Mouse (Mus musculus): ENCODE data around the gene Rgr. TPM values are rescaled to one million over a fixed set of nuclear protein-coding genes. Genes with fewer than 3 reads are reported as not detected.
"Not testable (repeated sequence)": the region's sequence is repeated elsewhere in the genome, so short reads cannot be mapped to it uniquely, and the experiment has no call there.

The Rgr gene
- polyA plus RNA-seq, 1 experiment from 2014 or later, result not detected

DNA sequence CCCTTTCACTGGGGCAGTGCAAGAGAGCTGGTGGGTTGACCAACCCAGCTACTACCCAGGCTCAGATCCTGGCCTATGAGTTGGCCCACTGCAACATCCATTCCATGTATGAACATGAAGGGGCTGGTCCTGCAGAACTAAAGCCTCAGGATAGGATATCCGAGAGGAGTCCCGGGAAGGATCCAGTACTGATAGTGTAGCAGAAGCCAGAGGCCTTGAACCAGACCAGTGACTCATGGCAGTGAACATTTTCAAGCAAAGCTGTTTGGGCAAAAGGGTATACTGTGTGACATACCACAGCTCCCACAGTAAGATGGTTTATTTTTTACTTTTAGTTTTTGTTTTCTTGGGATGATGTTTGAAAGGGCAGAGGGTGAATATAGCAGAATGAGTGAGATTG is 39.1 kb downstream of the Rgr start:
- Histone ChIP-seq H3K9ac (ENCODE audit: low read length) (no peak overlapping the region), H3K27me3 (ENCODE audit: control insufficient read depth, insufficient read depth, low read length) (no peaks in the 10 kb centered on the region), H3K4me1 (ENCODE audit: control insufficient read depth, insufficient read depth, low read length) (no peaks in the 10 kb centered on the region), H3K36me3 (ENCODE audit: control insufficient read depth, insufficient read depth) (no peaks in the 10 kb centered on the region), H3K27ac (ENCODE audit: low read length) (no peak overlapping the region), H3K4me3 (ENCODE audit: low read length) (no peak overlapping the region), H3K4me2 (ENCODE audit: low read depth, low read length) (no peak overlapping the region), H3K9me3 (replicated peaks; ENCODE audit: control insufficient read depth, low read length) (no peaks in the 10 kb centered on the region)
- no peak for ATAC-seq (replicated peaks; ENCODE audit: extremely low read depth, insufficient read depth, low FRiP score)
- WGBS, result 62% methylated on average over 2 of the region's 2 CpGs

DNA sequence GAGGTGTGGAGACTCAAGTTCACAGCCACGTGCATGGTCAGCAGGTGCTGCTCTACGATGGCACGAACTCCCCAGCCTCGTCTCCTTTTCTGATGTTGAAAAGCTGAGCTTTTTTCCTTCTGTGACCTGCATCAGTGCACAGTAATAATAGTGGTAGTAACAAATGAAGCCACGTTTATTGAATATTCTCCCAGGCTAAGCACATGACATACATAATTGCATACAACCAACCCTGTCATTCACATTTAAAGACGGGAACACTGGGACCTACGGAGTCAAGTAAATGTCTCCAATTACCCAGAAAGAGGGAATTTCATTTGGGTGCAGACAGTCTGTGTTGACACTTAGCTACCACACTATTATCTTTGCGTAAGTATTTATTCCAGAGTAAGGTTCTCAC is 42.3 kb downstream of the Rgr start:
- no peaks in the 10 kb centered on the region for H3K4me1 ChIP-seq (ENCODE audit: control insufficient read depth, insufficient read depth, low read length)
- H3K9ac ChIP-seq (ENCODE audit: low read length), result no peak overlapping the region
- no peaks in the 10 kb centered on the region for H3K27me3 ChIP-seq (ENCODE audit: control insufficient read depth, insufficient read depth, low read length)
- H3K4me3 ChIP-seq (ENCODE audit: low read length), result no peak overlapping the region
- H3K27ac ChIP-seq (ENCODE audit: low read length), result no peak overlapping the region
- H3K4me2 ChIP-seq (ENCODE audit: low read depth, low read length), result no peak overlapping the region
- 73% methylated on average over 8 of the region's 8 CpGs for WGBS
- H3K36me3 ChIP-seq (ENCODE audit: control insufficient read depth, insufficient read depth), result no peaks in the 10 kb centered on the region
- H3K9me3 ChIP-seq (replicated peaks; ENCODE audit: control insufficient read depth, low read length), result no peaks in the 10 kb centered on the region
- ATAC-seq (replicated peaks; ENCODE audit: extremely low read depth, insufficient read depth, low FRiP score), result no peak

DNA sequence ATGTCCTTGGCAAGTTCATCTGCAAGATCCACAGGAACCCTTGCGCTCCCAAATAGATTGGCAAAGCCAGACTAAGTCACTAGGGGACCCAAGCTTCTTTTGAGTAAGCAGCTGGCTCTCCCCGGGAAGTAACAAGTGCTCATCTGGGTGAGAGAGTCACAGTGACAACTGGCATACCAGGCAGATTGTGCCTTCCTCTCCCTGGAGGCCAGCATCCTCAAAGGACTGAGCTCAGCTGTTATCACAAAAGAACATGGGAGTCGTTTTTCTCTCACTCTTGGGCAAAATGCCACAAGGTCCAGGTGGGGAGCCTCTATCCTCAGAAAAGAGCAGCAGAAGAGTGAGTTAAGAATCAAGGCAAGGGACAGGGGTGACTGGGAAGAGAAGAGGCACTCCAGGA is 42.9 kb downstream of the Rgr start:
- H3K36me3 ChIP-seq (ENCODE audit: control insufficient read depth, insufficient read depth), result no peaks in the 10 kb centered on the region
- H3K27me3 ChIP-seq (ENCODE audit: control insufficient read depth, insufficient read depth, low read length), result no peaks in the 10 kb centered on the region
- H3K9me3 ChIP-seq (replicated peaks; ENCODE audit: control insufficient read depth, low read length), result no peaks in the 10 kb centered on the region
- H3K27ac ChIP-seq (ENCODE audit: low read length), result no peak overlapping the region
- no peak overlapping the region for H3K9ac ChIP-seq (ENCODE audit: low read length)
- no peak overlapping the region for H3K4me2 ChIP-seq (ENCODE audit: low read depth, low read length)
- H3K4me1 ChIP-seq (ENCODE audit: control insufficient read depth, insufficient read depth, low read length), result no peaks in the 10 kb centered on the region
- ATAC-seq (replicated peaks; ENCODE audit: extremely low read depth, insufficient read depth, low FRiP score), result no peak
- 8% methylated on average over 3 of the region's 3 CpGs for WGBS
- H3K4me3 ChIP-seq (ENCODE audit: low read length), result no peak overlapping the region

- no peak overlapping the region for H3K9ac ChIP-seq (ENCODE audit: low read length)
- no peak overlapping the region for H3K27ac ChIP-seq (ENCODE audit: low read length)
- H3K4me1 ChIP-seq (ENCODE audit: control insufficient read depth, insufficient read depth, low read length), result no peaks in the 10 kb centered on the region
- H3K4me3 ChIP-seq (ENCODE audit: low read length), result no peak overlapping the region
- ATAC-seq (replicated peaks; ENCODE audit: extremely low read depth, insufficient read depth, low FRiP score), result no peak
- H3K27me3 ChIP-seq (ENCODE audit: control insufficient read depth, insufficient read depth, low read length), result no peaks in the 10 kb centered on the region
- H3K4me2 ChIP-seq (ENCODE audit: low read depth, low read length), result no peak overlapping the region
- H3K9me3 ChIP-seq (replicated peaks; ENCODE audit: control insufficient read depth, low read length), result no peaks in the 10 kb centered on the region
- no peaks in the 10 kb centered on the region for H3K36me3 ChIP-seq (ENCODE audit: control insufficient read depth, insufficient read depth)
- 67% methylated on average over 8 of the region's 8 CpGs for WGBS
These were observed 45.2 kb downstream of the Rgr start for GRCm38 (mm10) chr14:37003431-37004095.

DNA sequence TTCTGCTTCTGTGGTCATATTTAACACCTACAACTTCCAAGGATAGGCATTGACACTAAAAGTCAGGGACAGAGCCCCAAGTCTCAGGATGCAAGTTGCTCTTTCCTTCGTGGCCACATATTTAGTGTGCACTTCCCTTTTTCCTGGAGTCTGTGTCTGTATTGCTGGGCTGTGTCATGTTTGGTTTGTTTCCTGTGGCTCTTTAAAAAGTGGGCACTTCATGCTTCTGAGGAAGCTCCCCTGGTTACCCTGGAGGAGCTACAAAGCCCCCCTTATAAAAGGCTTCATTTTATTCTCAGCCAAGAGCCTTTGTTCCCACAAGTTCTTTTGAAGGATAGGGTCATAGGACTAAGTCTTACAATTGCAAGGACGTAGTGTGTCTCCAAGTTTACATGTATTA is 45.9 kb downstream of the Rgr start:
- no peak overlapping the region for H3K4me3 ChIP-seq (ENCODE audit: low read length)
- no peak overlapping the region for H3K27ac ChIP-seq (ENCODE audit: low read length)
- no peaks in the 10 kb centered on the region for H3K27me3 ChIP-seq (ENCODE audit: control insufficient read depth, insufficient read depth, low read length)
- H3K9ac ChIP-seq (ENCODE audit: low read length), result no peak overlapping the region
- no peaks in the 10 kb centered on the region for H3K9me3 ChIP-seq (replicated peaks; ENCODE audit: control insufficient read depth, low read length)
- H3K36me3 ChIP-seq (ENCODE audit: control insufficient read depth, insufficient read depth), result no peaks in the 10 kb centered on the region
- H3K4me1 ChIP-seq (ENCODE audit: control insufficient read depth, insufficient read depth, low read length), result no peaks in the 10 kb centered on the region
- ATAC-seq (replicated peaks; ENCODE audit: extremely low read depth, insufficient read depth, low FRiP score), result no peak
- H3K4me2 ChIP-seq (ENCODE audit: low read depth, low read length), result no peak overlapping the region
- WGBS, result 60% methylated on average over 2 of the region's 2 CpGs

DNA sequence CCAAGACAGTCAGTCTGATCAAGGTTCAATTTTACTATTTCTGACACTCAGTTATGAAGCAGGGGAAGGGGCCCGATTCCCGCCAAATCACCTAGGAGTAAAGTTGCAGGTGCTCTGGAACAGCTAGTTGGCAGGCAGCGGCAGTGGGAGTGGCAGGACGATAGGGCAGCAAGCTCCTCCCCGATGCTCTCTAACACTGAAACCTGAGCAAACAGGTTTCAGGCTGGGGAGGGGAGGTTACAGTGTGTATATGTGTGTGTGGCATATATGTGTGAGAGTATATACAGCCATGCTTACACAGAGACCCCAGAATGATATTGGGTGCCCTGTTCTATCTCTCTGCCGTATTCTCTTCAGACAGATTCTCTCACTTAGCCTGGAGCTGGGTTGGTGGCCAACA is 48.0 kb downstream of the Rgr start:
- H3K27me3 ChIP-seq (ENCODE audit: control insufficient read depth, insufficient read depth, low read length); H3K9ac ChIP-seq (ENCODE audit: low read length); H3K36me3 ChIP-seq (ENCODE audit: control insufficient read depth, insufficient read depth); ATAC-seq (replicated peaks; ENCODE audit: extremely low read depth, insufficient read depth, low FRiP score); H3K4me1 ChIP-seq (ENCODE audit: control insufficient read depth, insufficient read depth, low read length); H3K27ac ChIP-seq (ENCODE audit: low read length); H3K4me3 ChIP-seq (ENCODE audit: low read length); H3K4me2 ChIP-seq (ENCODE audit: low read depth, low read length); H3K9me3 ChIP-seq (replicated peaks; ENCODE audit: control insufficient read depth, low read length): not testable (repeated sequence)
- 67% methylated on average over 6 of the region's 6 CpGs for WGBS

DNA sequence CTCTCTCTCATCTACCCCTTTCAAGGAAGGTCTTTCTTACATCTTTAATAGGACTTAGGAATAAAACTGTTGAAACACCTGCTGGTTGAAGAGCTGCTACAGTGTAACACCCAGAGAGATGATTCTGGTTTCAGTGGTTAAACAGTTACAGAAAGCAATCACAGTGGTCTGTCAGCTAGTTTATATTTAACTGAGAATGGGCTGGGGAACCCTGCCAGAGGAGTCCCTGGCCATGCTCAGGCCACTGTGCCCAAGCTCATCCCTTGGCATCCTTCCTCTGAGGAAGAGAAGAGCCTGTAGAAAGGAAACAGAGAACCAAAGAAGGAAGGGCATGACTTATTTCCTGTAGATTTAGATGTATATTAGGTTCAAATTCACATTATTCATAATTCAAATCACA is 59.0 kb downstream of the Rgr start:
- no peaks in the 10 kb centered on the region for H3K9me3 ChIP-seq (replicated peaks; ENCODE audit: control insufficient read depth, low read length)
- no peak overlapping the region for H3K4me3 ChIP-seq (ENCODE audit: low read length)
- no peaks in the 10 kb centered on the region for H3K4me1 ChIP-seq (ENCODE audit: control insufficient read depth, insufficient read depth, low read length)
- no peak for ATAC-seq (replicated peaks; ENCODE audit: extremely low read depth, insufficient read depth, low FRiP score)
- H3K27ac ChIP-seq (ENCODE audit: low read length), result no peak overlapping the region
- no peak overlapping the region for H3K9ac ChIP-seq (ENCODE audit: low read length)
- no peak overlapping the region for H3K4me2 ChIP-seq (ENCODE audit: low read depth, low read length)
- no peaks in the 10 kb centered on the region for H3K36me3 ChIP-seq (ENCODE audit: control insufficient read depth, insufficient read depth)
- H3K27me3 ChIP-seq (ENCODE audit: control insufficient read depth, insufficient read depth, low read length), result no peaks in the 10 kb centered on the region

DNA sequence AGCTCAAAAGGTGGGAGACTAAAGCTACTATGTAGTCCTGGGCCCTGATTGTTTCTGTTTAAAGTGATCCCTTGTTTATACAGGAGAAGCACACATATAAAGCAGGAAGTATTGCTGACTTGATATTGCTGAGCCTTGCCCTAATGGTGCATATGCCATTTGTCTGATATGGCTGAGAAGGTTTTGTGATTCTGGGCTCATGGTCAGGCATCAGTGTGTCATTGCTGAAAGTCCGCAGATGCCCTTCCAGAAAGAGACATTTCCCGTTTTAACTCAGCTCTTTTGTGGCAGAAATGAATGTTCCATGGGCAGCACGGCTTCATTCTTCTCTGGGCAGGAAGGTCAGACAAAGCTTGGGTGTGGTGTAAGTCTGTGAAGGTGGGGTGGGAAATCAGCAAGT is 63.1 kb downstream of the Rgr start:
- Histone ChIP-seq H3K27me3 (ENCODE audit: control insufficient read depth, insufficient read depth, low read length) (no peaks in the 10 kb centered on the region), H3K9me3 (replicated peaks; ENCODE audit: control insufficient read depth, low read length) (no peaks in the 10 kb centered on the region), H3K9ac (ENCODE audit: low read length) (no peak overlapping the region), H3K36me3 (ENCODE audit: control insufficient read depth, insufficient read depth) (no peaks in the 10 kb centered on the region), H3K27ac (ENCODE audit: low read length) (no peak overlapping the region), H3K4me2 (ENCODE audit: low read depth, low read length) (no peak overlapping the region), H3K4me3 (ENCODE audit: low read length) (no peak overlapping the region), H3K4me1 (ENCODE audit: control insufficient read depth, insufficient read depth, low read length) (no peaks in the 10 kb centered on the region)
- no peak for ATAC-seq (replicated peaks; ENCODE audit: extremely low read depth, insufficient read depth, low FRiP score)
- WGBS, result 67% methylated on average over 3 of the region's 3 CpGs
